Mouse (Mus musculus): Measurements from ENCODE around the gene Gm10837. TPM values are rescaled to one million over a fixed set of nuclear protein-coding genes. Genes with fewer than 3 reads are reported as not detected.

Gm10837 gene
- polyA plus RNA-seq, 1 experiment from 2014 or later = not detected

DNA sequence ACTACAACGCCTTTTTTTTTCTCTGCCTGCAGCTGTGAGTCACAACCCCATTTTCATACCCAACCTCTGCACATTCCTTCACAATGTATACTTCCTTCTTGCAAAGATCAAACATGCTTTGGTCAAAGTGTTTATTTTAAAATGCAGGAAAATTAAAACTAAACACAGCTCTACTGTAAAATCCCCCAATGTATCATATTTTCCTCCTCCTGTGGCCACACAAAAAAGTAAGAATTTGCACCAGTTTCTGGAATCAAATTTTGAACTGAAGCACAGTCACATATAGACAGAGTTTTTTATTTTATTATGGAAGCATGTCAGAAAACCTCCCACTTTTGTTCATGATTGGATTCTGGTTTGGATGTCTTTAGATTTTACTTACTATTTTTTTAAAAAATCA lies 3.8 kb upstream of the Gm10837 start:
- ATAC-seq (replicated peaks; ENCODE audit: low FRiP score, low TSS enrichment, low read depth) (no peak), DNase-seq (ENCODE audit: low spot score) (no peak)
- 17% methylated on average over 1 of the region's 1 CpGs for WGBS
- Histone ChIP-seq H3K36me3 (ENCODE audit: control insufficient read depth, insufficient read depth, low read length) (no peaks in the 10 kb centered on the region), H3K27ac (ENCODE audit: low read depth) (no peak overlapping the region), H3K27me3 (replicated peaks; ENCODE audit: control insufficient read depth, insufficient read depth, low read length) (peaks cover 98% of the 10 kb centered on the region), H3K4me3 (ENCODE audit: low read depth, low read length) (no peak overlapping the region), H3K4me2 (ENCODE audit: low read length) (no peak overlapping the region), H3K9me3 (ENCODE audit: control insufficient read depth, low read length) (no peaks in the 10 kb centered on the region), H3K9ac (ENCODE audit: low read length) (no peak overlapping the region), H3K4me1 (replicated peaks; ENCODE audit: control insufficient read depth, insufficient read depth, low read length) (peaks cover 5% of the 10 kb centered on the region; the same call in 1 of the 2 replicates)

DNA sequence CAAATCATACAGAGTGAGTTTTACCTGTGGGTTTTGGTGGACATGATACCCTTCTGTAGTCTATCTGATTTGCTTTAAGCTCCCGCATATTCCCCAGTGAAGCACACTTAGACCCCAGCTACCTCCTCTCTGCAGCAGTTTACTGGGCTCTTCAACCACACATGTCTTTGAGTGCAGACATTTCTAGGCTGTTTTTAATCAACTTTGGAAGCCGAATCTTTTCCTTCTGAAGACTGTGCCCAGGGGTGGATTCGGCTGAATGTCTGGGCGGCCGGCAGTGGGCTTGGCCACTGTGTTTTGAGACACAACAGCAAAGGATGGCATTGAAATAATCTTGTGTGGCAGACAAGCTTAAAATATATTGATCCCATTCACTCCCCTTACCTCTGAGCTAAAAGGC lies 3.0 kb upstream of the Gm10837 start:
- H3K4me1 ChIP-seq (replicated peaks; ENCODE audit: control insufficient read depth, insufficient read depth, low read length) = peaks cover 5% of the 10 kb centered on the region; the same call in 1 of the 2 replicates
- DNase-seq (ENCODE audit: low spot score) = peak; percentile 65
- 6% methylated on average over 5 of the region's 5 CpGs for WGBS

DNA sequence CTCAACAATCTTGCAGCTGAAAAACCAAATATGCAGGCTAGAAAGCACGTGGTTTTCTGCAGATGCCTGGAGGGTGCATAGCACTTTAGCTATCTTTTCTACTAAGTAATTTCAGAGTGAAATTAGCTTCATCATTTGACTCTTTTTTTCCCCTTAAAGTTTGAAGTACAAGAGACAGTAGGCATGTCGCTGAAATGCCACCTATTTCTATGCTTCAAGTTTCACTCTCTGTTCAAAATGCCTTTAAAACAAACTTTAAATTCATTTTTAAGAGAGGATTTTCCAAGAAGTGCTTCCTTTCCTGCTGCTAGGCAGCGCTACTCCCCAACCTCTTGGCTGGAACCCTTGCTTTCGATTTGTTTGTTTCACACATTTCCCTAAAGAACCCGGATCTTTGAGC lies 1.3 kb upstream of the Gm10837 start:
- Histone ChIP-seq H3K27ac (ENCODE audit: low read depth) (no peak overlapping the region), H3K4me1 (replicated peaks; ENCODE audit: control insufficient read depth, insufficient read depth, low read length) (peaks cover 5% of the 10 kb centered on the region; the same call in 1 of the 2 replicates), H3K4me3 (ENCODE audit: low read depth, low read length) (no peak overlapping the region), H3K27me3 (replicated peaks; ENCODE audit: control insufficient read depth, insufficient read depth, low read length) (peaks cover 93% of the 10 kb centered on the region), H3K36me3 (ENCODE audit: control insufficient read depth, insufficient read depth, low read length) (no peaks in the 10 kb centered on the region), H3K9ac (ENCODE audit: low read length) (no peak overlapping the region), H3K4me2 (ENCODE audit: low read length) (no peak overlapping the region), H3K9me3 (ENCODE audit: control insufficient read depth, low read length) (no peaks in the 10 kb centered on the region)
- WGBS = under 1% methylated on average over 5 of the region's 5 CpGs
- ATAC-seq (replicated peaks; ENCODE audit: low FRiP score, low TSS enrichment, low read depth) (no peak), DNase-seq (ENCODE audit: low spot score) (peak; percentile 53)

More for the DNA sequence above, 3.0 kb upstream of the Gm10837 start:
- H3K27me3 ChIP-seq (replicated peaks; ENCODE audit: control insufficient read depth, insufficient read depth, low read length) = peaks cover 93% of the 10 kb centered on the region
- no peak overlapping the region for H3K4me3 ChIP-seq (ENCODE audit: low read depth, low read length)
- H3K4me2 ChIP-seq (ENCODE audit: low read length) = no peak overlapping the region
- H3K9ac ChIP-seq (ENCODE audit: low read length) = no peak overlapping the region
- no peaks in the 10 kb centered on the region for H3K9me3 ChIP-seq (ENCODE audit: control insufficient read depth, low read length)
- no peaks in the 10 kb centered on the region for H3K36me3 ChIP-seq (ENCODE audit: control insufficient read depth, insufficient read depth, low read length)
- no peak for ATAC-seq (replicated peaks; ENCODE audit: low FRiP score, low TSS enrichment, low read depth)
- H3K27ac ChIP-seq (ENCODE audit: low read depth) = no peak overlapping the region

DNA sequence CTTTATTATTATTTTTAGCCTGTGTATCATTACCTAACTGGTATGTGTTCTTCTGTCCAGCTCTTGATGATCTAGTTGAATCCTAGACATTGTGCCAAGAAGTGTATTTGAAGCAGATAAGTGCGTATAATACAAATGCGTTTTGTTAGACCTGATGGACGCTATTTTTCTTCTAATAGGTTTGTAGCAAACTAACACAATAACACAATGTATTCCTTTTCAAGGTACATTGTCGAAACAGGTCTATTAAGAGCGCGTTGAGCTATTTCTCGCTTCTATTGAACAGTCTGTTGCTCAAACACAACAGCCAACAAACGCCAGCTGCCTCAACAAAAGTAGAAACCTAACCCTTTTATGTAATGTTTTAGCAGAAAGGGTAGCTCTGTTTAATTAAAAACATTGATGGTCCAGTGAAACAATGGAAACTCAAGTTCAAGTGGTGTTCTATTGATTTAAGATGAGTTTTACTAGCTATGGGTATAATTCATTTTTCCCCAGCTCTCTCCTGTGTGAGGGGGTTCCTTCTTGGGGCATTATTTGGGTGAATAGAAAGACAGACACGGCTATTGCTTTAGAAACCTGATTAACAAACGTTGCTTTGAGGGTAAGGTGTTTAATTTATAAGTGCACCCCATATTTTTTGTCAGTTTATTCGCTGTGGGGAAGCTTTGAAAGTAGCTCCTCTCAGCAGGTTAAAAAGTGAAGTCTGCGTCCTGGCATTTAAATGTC lies 536 bp upstream of the Gm10837 start:
- no peak overlapping the region for H3K4me3 ChIP-seq (ENCODE audit: low read depth, low read length)
- H3K27ac ChIP-seq (ENCODE audit: low read depth) = no peak overlapping the region
- H3K9ac ChIP-seq (ENCODE audit: low read length) = no peak overlapping the region
- H3K27me3 ChIP-seq (replicated peaks; ENCODE audit: control insufficient read depth, insufficient read depth, low read length) = peaks cover 84% of the 10 kb centered on the region
- no peaks in the 10 kb centered on the region for H3K36me3 ChIP-seq (ENCODE audit: control insufficient read depth, insufficient read depth, low read length)
- H3K4me2 ChIP-seq (ENCODE audit: low read length) = no peak overlapping the region
- no peak for DNase-seq (ENCODE audit: low spot score)
- ATAC-seq (replicated peaks; ENCODE audit: low FRiP score, low TSS enrichment, low read depth) = no peak
- peaks cover 5% of the 10 kb centered on the region; the same call in 1 of the 2 replicates for H3K4me1 ChIP-seq (replicated peaks; ENCODE audit: control insufficient read depth, insufficient read depth, low read length)
- WGBS = 6% methylated on average over 12 of the region's 12 CpGs
- no peaks in the 10 kb centered on the region for H3K9me3 ChIP-seq (ENCODE audit: control insufficient read depth, low read length)

DNA sequence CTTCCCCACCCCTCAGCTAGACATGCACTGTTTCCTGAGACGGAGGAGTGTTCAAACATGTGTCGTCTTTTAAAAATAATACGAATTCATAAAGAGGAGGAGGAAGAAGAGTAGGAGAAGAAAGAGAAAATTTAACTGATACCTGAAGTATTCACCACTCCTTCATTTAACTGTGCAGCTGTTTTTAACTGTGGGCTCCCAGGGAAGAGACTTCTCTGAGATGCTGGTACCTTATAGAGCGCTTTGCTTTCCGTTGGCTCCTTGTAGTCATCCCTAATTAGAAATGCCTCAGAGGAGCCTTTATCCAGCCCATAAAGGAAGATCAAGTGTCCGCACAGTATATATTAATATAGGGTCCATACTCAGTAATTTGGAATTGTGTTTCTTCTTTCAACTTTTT lies 1.1 kb downstream of the Gm10837 start:
- no peak overlapping the region for H3K27ac ChIP-seq (ENCODE audit: low read depth)
- no peak overlapping the region for H3K4me2 ChIP-seq (ENCODE audit: low read length)
- no peaks in the 10 kb centered on the region for H3K36me3 ChIP-seq (ENCODE audit: control insufficient read depth, insufficient read depth, low read length)
- no peaks in the 10 kb centered on the region for H3K9me3 ChIP-seq (ENCODE audit: control insufficient read depth, low read length)
- DNase-seq (ENCODE audit: low spot score) (no peak), ATAC-seq (replicated peaks; ENCODE audit: low FRiP score, low TSS enrichment, low read depth) (no peak)
- H3K4me1 ChIP-seq (replicated peaks; ENCODE audit: control insufficient read depth, insufficient read depth, low read length) = peaks cover 5% of the 10 kb centered on the region; the same call in 1 of the 2 replicates
- H3K9ac ChIP-seq (ENCODE audit: low read length) = no peak overlapping the region
- peaks cover 71% of the 10 kb centered on the region for H3K27me3 ChIP-seq (replicated peaks; ENCODE audit: control insufficient read depth, insufficient read depth, low read length)
- H3K4me3 ChIP-seq (ENCODE audit: low read depth, low read length) = no peak overlapping the region
- 77% methylated on average over 6 of the region's 6 CpGs for WGBS

DNA sequence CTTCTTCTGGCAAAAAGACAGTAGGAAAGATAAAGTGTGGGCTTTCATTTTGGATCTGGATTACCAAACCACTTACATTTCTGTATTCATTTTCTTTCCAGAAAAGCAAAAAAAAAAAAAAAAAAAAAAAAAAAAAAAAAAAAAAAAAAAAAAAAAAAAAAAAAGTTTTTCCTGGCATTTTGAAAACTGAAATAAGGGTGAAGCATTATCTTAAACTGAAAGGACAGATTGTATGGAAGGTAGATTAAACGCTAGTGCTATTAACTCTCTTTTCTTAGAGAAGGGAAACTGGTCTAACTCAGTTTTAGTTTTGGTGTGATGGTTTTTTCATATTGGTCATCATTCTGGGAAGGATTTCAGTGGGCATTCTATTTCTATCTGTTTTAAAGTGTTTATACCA lies 1.6 kb downstream of the Gm10837 start:
- 81% methylated on average over 1 of the region's 1 CpGs for WGBS
- peaks cover 66% of the 10 kb centered on the region for H3K27me3 ChIP-seq (replicated peaks; ENCODE audit: control insufficient read depth, insufficient read depth, low read length)
- H3K9ac ChIP-seq (ENCODE audit: low read length) = no peak overlapping the region
- H3K4me1 ChIP-seq (replicated peaks; ENCODE audit: control insufficient read depth, insufficient read depth, low read length) = peaks cover 5% of the 10 kb centered on the region; the same call in 1 of the 2 replicates
- no peak for ATAC-seq (replicated peaks; ENCODE audit: low FRiP score, low TSS enrichment, low read depth)
- no peak for DNase-seq (ENCODE audit: low spot score)
- H3K27ac ChIP-seq (ENCODE audit: low read depth) = no peak overlapping the region
- no peaks in the 10 kb centered on the region for H3K36me3 ChIP-seq (ENCODE audit: control insufficient read depth, insufficient read depth, low read length)
- no peak overlapping the region for H3K4me2 ChIP-seq (ENCODE audit: low read length)
- no peak overlapping the region for H3K4me3 ChIP-seq (ENCODE audit: low read depth, low read length)
- H3K9me3 ChIP-seq (ENCODE audit: control insufficient read depth, low read length) = no peaks in the 10 kb centered on the region

DNA sequence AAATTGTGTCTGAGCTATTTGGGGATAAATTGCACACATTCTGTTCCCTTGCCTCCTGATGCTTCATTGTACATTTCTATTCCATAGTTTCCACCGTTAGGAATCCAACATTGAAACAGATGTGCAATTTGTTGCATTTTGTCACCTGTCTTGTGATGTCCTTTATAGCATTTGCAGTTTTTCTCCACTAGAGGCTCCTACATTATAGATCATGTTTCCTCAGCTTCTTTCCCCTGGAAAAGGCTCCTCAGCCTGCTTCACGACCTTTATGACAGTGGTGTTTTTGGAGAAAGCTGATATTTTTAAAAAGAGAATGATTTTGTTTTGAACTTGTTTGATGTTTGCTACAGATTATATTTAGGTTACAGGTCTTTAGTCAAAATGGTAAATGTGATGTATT lies 18.7 kb downstream of the Gm10837 start:
- DNase-seq (ENCODE audit: low spot score) (no peak), ATAC-seq (replicated peaks; ENCODE audit: low FRiP score, low TSS enrichment, low read depth) (no peak)
- no peaks in the 10 kb centered on the region for H3K36me3 ChIP-seq (ENCODE audit: control insufficient read depth, insufficient read depth, low read length)
- H3K27me3 ChIP-seq (replicated peaks; ENCODE audit: control insufficient read depth, insufficient read depth, low read length) = no peaks in the 10 kb centered on the region
- no peak overlapping the region for H3K9ac ChIP-seq (ENCODE audit: low read length)
- no peak overlapping the region for H3K4me3 ChIP-seq (ENCODE audit: low read depth, low read length)
- H3K4me2 ChIP-seq (ENCODE audit: low read length) = no peak overlapping the region
- WGBS = 25% methylated on average over 2 of the region's 2 CpGs
- no peaks in the 10 kb centered on the region; the same call in 1 of the 2 replicates for H3K4me1 ChIP-seq (replicated peaks; ENCODE audit: control insufficient read depth, insufficient read depth, low read length)
- H3K27ac ChIP-seq (ENCODE audit: low read depth) = no peak overlapping the region
- H3K9me3 ChIP-seq (ENCODE audit: control insufficient read depth, low read length) = no peaks in the 10 kb centered on the region

DNA sequence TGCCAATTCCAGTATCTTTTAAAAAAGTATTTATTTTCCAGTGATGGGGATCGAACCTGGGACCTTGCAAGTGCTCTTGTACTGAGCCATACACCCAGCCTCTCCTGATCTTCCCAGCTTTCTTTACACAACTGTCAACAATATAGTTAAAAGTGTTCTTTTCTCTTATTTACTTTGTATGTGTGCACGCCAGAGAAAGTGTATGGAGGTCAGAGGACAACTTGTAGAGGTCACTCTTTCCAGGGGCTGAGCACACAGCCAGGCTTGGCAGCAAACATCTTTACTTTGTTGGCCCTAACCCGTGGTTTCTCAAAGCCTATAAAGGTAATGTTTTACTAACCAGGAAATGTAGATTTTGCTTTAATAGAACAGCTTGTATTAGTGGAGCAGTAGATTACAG lies 21.1 kb downstream of the Gm10837 start:
- DNase-seq (ENCODE audit: low spot score) (no peak), ATAC-seq (replicated peaks; ENCODE audit: low FRiP score, low TSS enrichment, low read depth) (no peak)
- H3K27me3 ChIP-seq (replicated peaks; ENCODE audit: control insufficient read depth, insufficient read depth, low read length) = no peaks in the 10 kb centered on the region
- H3K4me3 ChIP-seq (ENCODE audit: low read depth, low read length) = no peak overlapping the region
- H3K9me3 ChIP-seq (ENCODE audit: control insufficient read depth, low read length) = no peaks in the 10 kb centered on the region
- no peaks in the 10 kb centered on the region for H3K36me3 ChIP-seq (ENCODE audit: control insufficient read depth, insufficient read depth, low read length)
- H3K4me1 ChIP-seq (replicated peaks; ENCODE audit: control insufficient read depth, insufficient read depth, low read length) = no peaks in the 10 kb centered on the region; the same call in 1 of the 2 replicates
- no peak overlapping the region for H3K9ac ChIP-seq (ENCODE audit: low read length)
- no peak overlapping the region for H3K4me2 ChIP-seq (ENCODE audit: low read length)
- no peak overlapping the region for H3K27ac ChIP-seq (ENCODE audit: low read depth)
- WGBS = 52% methylated on average over 3 of the region's 3 CpGs

DNA sequence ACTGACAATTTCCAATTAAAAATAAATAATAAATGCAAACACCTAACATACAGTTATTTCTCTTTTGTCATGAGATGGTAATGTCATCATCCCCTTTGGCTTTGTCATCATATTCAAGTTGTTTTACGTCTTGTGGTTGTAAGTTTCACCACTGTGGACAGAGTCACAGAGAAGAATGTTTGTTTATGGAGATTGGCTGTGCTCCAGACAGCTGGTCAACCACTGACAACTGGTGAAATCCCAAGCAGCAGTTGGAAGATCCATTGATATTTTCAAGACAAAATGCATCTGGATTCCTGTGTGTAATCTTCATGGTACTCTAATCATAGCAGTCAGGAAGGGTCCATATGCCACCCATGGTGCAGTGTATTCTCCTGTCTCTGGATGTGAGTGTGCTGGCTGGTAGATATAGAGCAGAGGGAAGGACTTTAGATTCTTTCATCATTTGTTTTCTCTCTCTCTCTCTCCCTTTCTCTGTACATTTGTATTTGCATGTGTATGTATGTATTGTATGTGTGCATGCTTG lies 23.2 kb downstream of the Gm10837 start:
- 56% methylated on average over 1 of the region's 1 CpGs for WGBS
- Histone ChIP-seq H3K27me3 (replicated peaks; ENCODE audit: control insufficient read depth, insufficient read depth, low read length) (no peaks in the 10 kb centered on the region), H3K36me3 (ENCODE audit: control insufficient read depth, insufficient read depth, low read length) (no peaks in the 10 kb centered on the region), H3K4me2 (ENCODE audit: low read length) (no peak overlapping the region), H3K4me3 (ENCODE audit: low read depth, low read length) (no peak overlapping the region), H3K4me1 (replicated peaks; ENCODE audit: control insufficient read depth, insufficient read depth, low read length) (no peaks in the 10 kb centered on the region; the same call in 1 of the 2 replicates), H3K27ac (ENCODE audit: low read depth) (no peak overlapping the region), H3K9me3 (ENCODE audit: control insufficient read depth, low read length) (no peaks in the 10 kb centered on the region), H3K9ac (ENCODE audit: low read length) (no peak overlapping the region)
- ATAC-seq (replicated peaks; ENCODE audit: low FRiP score, low TSS enrichment, low read depth) (no peak), DNase-seq (ENCODE audit: low spot score) (peak; percentile 24)
